Mouse (Mus musculus): ENCODE results near the gene Kat2a. TPM values are rescaled to one million over a fixed set of nuclear protein-coding genes. Genes with fewer than 3 reads are reported as not detected.

The Kat2a gene
- polyA plus RNA-seq, 1 experiment from 2014 or later = 50.6 TPM

DNA sequence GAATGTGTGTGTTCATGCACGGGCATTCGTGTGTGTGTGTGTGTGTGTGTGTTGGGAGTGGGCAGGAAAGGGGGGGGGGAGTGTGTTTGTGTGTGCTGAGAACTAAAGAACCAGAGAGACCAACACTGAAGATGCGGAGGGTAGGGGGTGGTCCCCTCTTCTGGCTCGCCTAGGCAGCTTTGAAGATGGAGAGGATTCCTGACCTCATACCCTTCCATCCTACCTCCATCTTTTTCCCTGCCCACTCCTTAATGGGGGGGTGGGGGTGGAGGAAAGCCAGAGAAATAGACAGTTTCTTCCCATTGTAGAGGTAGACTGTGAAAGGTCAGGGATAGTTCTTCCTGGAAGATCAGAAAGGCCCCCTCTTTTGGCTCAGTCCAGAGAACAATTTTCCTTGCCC lies 909 bp upstream of the Kat2a start:
- H3K9ac ChIP-seq (ENCODE audit: low read depth, low read length) = peak overlapping the region; percentile 59; the same call in 1 of the 2 replicates
- H3K4me1 ChIP-seq (ENCODE audit: control insufficient read depth, insufficient read depth, low read length) = peaks cover 26% of the 10 kb centered on the region
- no peaks in the 10 kb centered on the region for H3K9me3 ChIP-seq (ENCODE audit: control insufficient read depth, low read length)
- no peak for DNase-seq (ENCODE audit: low spot score)
- H3K36me3 ChIP-seq (ENCODE audit: control insufficient read depth, insufficient read depth, low read length) = peaks cover 54% of the 10 kb centered on the region
- 0 out of 2 replicates have a peak overlapping the region, but pooled peaks have one; percentile 22 for H3K27ac ChIP-seq (replicated peaks; ENCODE audit: low read depth, low read length)
- H3K4me3 ChIP-seq (ENCODE audit: low read depth, low read length) = peak overlapping the region; percentile 23; the same call in 1 of the 2 replicates
- WGBS = 56% methylated on average over 4 of the region's 4 CpGs
- H3K27me3 ChIP-seq (replicated peaks; ENCODE audit: control insufficient read depth, insufficient read depth, low read length) = no peaks in the 10 kb centered on the region
- peak overlapping the region; percentile 73 for H3K4me2 ChIP-seq (ENCODE audit: low read depth, low read length)
- no peak for ATAC-seq (ENCODE audit: low read depth)

DNA sequence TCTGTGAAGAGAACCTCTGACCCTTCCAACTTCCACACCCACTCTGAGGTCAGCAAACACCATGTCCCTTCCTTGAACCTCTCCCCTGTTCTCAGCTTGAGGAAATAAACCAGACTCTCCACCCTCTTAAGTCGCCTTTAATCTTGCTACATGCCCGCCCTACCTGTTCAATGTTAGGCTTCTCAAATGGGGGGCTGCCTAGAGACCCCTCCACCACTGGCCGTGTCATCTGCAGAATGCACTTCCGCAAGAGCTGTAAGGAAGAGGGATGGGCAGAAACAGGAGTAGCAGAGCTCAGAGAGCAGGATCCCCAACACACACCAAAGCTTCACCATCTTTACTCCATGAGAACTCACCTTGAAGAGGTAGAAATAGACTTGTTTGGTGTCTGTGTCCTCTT lies 1.3 kb downstream of the Kat2a start:
- Histone ChIP-seq H3K27me3 (replicated peaks; ENCODE audit: control insufficient read depth, insufficient read depth, low read length) (no peaks in the 10 kb centered on the region), H3K4me2 (ENCODE audit: low read depth, low read length) (peak overlapping the region; percentile 73; the same call in 1 of the 2 replicates), H3K4me3 (ENCODE audit: low read depth, low read length) (no peak overlapping the region), H3K36me3 (ENCODE audit: control insufficient read depth, insufficient read depth, low read length) (peaks cover 55% of the 10 kb centered on the region), H3K4me1 (ENCODE audit: control insufficient read depth, insufficient read depth, low read length) (peaks cover 26% of the 10 kb centered on the region), H3K9ac (ENCODE audit: low read depth, low read length) (no peak overlapping the region), H3K9me3 (ENCODE audit: control insufficient read depth, low read length) (no peaks in the 10 kb centered on the region), H3K27ac (replicated peaks; ENCODE audit: low read depth, low read length) (no peak overlapping the region)
- WGBS = 88% methylated on average over 4 of the region's 4 CpGs
- ATAC-seq (ENCODE audit: low read depth) (no peak), DNase-seq (ENCODE audit: low spot score) (no peak)

DNA sequence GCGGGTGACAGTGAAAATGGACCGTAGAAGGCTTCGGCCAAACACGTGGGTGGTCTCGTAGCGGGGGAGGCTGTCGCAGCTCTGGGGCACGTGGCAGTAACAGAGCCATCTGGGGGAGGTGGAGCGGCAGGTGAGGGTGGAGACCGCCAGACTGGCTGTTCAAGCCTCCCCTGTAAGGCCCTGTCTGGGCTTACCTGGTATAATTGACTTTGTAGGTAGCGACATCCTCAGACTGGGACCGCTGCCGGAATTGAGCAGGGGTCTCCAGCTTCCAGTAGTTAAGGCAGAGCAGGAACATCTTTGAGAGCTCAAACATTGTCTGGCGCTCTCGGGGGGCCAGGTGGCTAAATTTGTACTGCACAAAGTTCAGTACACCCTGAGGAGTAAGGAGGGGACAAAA lies 1.7 kb downstream of the Kat2a start:
- Histone ChIP-seq H3K4me1 (ENCODE audit: control insufficient read depth, insufficient read depth, low read length) (peaks cover 26% of the 10 kb centered on the region), H3K27me3 (replicated peaks; ENCODE audit: control insufficient read depth, insufficient read depth, low read length) (no peaks in the 10 kb centered on the region), H3K4me2 (ENCODE audit: low read depth, low read length) (no peak overlapping the region), H3K9ac (ENCODE audit: low read depth, low read length) (no peak overlapping the region), H3K36me3 (ENCODE audit: control insufficient read depth, insufficient read depth, low read length) (peaks cover 55% of the 10 kb centered on the region), H3K9me3 (ENCODE audit: control insufficient read depth, low read length) (no peaks in the 10 kb centered on the region), H3K4me3 (ENCODE audit: low read depth, low read length) (no peak overlapping the region), H3K27ac (replicated peaks; ENCODE audit: low read depth, low read length) (no peak overlapping the region)
- DNase-seq (ENCODE audit: low spot score) (no peak), ATAC-seq (ENCODE audit: low read depth) (no peak)
- WGBS = 90% methylated on average over 15 of the region's 15 CpGs

DNA sequence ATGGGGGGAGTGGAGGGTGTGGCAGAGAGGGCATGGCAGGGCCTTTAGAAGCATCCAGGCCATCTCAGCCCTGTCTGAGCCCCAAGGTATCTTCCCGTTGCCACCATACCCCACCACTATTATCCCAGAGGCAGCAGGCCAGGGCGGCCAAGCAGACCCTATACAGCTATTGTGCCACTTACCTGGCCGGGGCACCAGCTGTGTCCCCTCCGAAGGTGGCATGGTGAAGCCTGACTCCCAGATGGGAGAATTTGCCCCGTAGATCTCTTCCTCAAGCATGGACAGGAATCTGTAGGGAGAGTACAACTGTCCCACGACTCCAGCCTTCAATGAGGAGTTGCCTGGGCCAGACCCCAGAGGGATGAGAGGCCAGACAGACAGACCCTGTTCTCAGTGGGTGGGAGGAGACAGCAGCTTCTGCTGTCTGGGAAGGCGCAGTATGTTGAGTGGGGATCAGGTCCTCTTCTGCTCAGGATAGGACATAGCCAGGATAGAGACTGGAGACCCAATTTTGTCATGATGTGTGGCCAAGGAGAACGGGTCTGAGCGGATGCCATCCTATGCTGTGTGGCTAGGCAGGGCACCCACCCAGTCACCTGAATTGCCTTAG lies 3.0 kb downstream of the Kat2a start:
- DNase-seq (ENCODE audit: low spot score) (no peak), ATAC-seq (ENCODE audit: low read depth) (no peak)
- Histone ChIP-seq H3K27me3 (replicated peaks; ENCODE audit: control insufficient read depth, insufficient read depth, low read length) (no peaks in the 10 kb centered on the region), H3K9ac (ENCODE audit: low read depth, low read length) (no peak overlapping the region), H3K4me1 (ENCODE audit: control insufficient read depth, insufficient read depth, low read length) (peaks cover 25% of the 10 kb centered on the region), H3K27ac (replicated peaks; ENCODE audit: low read depth, low read length) (no peak overlapping the region), H3K4me3 (ENCODE audit: low read depth, low read length) (no peak overlapping the region), H3K4me2 (ENCODE audit: low read depth, low read length) (no peak overlapping the region), H3K36me3 (ENCODE audit: control insufficient read depth, insufficient read depth, low read length) (peaks cover 63% of the 10 kb centered on the region), H3K9me3 (ENCODE audit: control insufficient read depth, low read length) (no peaks in the 10 kb centered on the region)
- WGBS = 87% methylated on average over 9 of the region's 9 CpGs

DNA sequence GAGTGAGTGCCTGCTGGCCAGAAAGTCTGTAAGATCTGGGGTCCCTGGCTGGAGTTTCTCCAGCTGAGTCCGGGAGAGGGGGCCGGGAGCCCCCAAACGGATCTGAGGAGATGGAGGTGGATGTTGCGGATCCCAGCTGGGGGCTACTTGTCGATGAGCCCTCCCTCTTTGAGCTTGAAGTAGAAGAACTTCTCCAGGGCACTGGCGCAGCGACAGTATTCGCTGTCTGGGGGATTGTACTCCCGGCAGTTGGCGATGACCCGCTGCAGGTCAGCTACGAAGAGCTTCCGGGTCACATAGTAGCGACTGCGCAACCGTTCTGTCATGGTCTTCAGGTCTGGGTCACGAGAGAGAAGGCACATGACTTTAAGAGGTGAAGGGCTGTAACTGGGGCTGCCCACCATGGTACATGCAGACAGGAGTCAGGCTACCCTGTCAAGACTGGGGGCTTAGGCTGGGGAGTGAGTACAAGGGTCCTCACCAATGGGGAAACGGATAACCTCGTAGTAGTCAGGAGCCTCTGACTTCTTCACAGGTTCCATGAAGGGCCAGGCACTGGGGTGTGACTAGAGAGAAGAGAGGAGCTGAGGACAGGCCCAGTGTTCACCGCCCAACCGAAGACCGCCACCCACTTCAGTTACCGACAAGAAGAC lies 7.0 kb downstream of the Kat2a start:
- no peak overlapping the region for H3K9ac ChIP-seq (ENCODE audit: low read depth, low read length)
- DNase-seq (ENCODE audit: low spot score) (no peak), ATAC-seq (ENCODE audit: low read depth) (no peak)
- H3K27me3 ChIP-seq (replicated peaks; ENCODE audit: control insufficient read depth, insufficient read depth, low read length) = no peaks in the 10 kb centered on the region
- H3K27ac ChIP-seq (replicated peaks; ENCODE audit: low read depth, low read length) = no peak overlapping the region
- H3K4me3 ChIP-seq (ENCODE audit: low read depth, low read length) = no peak overlapping the region
- no peak overlapping the region for H3K4me2 ChIP-seq (ENCODE audit: low read depth, low read length)
- H3K4me1 ChIP-seq (ENCODE audit: control insufficient read depth, insufficient read depth, low read length) = 0 out of 2 replicates have a peak, but pooled peaks cover 3% of the 10 kb centered on the region
- no peaks in the 10 kb centered on the region for H3K9me3 ChIP-seq (ENCODE audit: control insufficient read depth, low read length)
- H3K36me3 ChIP-seq (ENCODE audit: control insufficient read depth, insufficient read depth, low read length) = peaks cover 59% of the 10 kb centered on the region
- WGBS = 87% methylated on average over 23 of the region's 23 CpGs

DNA sequence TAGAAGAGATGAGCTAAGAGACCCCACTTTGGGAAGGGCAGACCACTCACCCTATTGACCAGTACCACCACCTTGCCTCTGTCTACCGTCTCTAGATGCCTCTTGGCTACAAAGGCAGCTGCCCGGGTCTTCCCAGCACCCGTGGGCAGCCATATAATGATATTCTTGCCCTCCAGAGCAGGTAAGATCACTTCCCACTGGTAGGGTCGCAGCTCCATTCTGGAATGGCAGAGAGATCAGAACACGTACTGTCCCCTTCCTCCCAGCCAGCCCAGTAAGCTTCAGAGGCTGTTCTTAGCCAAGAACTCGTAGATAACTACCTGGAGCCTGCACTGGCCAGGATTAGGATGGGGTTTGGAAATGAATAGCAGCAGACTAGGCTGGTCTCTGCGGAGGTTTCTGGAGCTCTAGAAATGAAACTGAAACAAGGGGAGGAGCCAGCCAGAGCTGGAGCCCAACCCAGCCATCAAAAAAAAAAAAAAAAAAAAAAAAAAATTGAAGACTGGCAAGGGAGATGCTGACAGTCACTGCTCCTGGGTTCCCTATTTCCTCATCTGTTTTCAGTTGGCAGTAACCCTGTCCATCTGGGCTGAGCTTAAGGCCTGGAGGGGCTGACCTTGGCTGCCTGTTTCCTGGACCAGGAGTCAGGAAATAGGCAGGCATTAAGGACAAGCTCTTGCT lies 8.3 kb downstream of the Kat2a start, which contains the start of gene Dhx58:
TSS of gene Dhx58 (minus strand) at position 421 of the 681 bp plus-strand sequence.
- Histone ChIP-seq H3K36me3 (ENCODE audit: control insufficient read depth, insufficient read depth, low read length) (peaks cover 48% of the 10 kb centered on the region), H3K9ac (ENCODE audit: low read depth, low read length) (0 out of 2 replicates have a peak within 1 kb of the TSS, but pooled peaks have one; percentile 14), H3K4me1 (ENCODE audit: control insufficient read depth, insufficient read depth, low read length) (0 out of 2 replicates have a peak, but pooled peaks cover 3% of the 10 kb centered on the region), H3K4me3 (ENCODE audit: low read depth, low read length) (no peak within 1 kb of the TSS), H3K27ac (replicated peaks; ENCODE audit: low read depth, low read length) (no peak within 1 kb of the TSS), H3K27me3 (replicated peaks; ENCODE audit: control insufficient read depth, insufficient read depth, low read length) (no peaks in the 10 kb centered on the region), H3K4me2 (ENCODE audit: low read depth, low read length) (no peak within 1 kb of the TSS), H3K9me3 (ENCODE audit: control insufficient read depth, low read length) (no peaks in the 10 kb centered on the region)
- no peak for DNase-seq (ENCODE audit: low spot score)
- WGBS = 60% methylated on average over 7 of the region's 7 CpGs
- no peak for ATAC-seq (ENCODE audit: low read depth)

DNA sequence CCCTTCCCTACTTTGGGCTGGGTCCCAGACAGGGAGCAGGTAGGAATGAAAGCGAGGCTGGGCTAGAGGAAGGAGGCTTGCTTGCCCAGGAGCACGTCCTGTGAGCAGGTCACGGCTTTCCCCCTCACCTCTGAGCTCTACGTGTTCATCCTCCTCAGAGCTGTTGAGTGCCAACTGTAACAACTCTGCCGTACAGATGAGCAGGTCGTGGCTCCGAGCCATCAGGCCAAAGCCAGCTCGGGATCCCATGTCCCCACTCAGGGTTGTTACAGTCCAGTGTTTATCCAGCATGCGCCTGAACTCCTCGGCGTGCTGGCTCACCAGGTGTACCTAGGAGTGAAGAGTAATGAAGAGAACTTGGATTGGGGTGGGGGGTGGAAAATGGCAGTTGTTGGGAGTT lies 8.9 kb downstream of the Kat2a start:
- Histone ChIP-seq H3K4me1 (ENCODE audit: control insufficient read depth, insufficient read depth, low read length) (0 out of 2 replicates have a peak, but pooled peaks cover 3% of the 10 kb centered on the region), H3K9ac (ENCODE audit: low read depth, low read length) (no peak overlapping the region), H3K27me3 (replicated peaks; ENCODE audit: control insufficient read depth, insufficient read depth, low read length) (no peaks in the 10 kb centered on the region), H3K36me3 (ENCODE audit: control insufficient read depth, insufficient read depth, low read length) (peaks cover 42% of the 10 kb centered on the region; the same call in 1 of the 2 replicates), H3K9me3 (ENCODE audit: control insufficient read depth, low read length) (no peaks in the 10 kb centered on the region), H3K4me2 (ENCODE audit: low read depth, low read length) (no peak overlapping the region), H3K27ac (replicated peaks; ENCODE audit: low read depth, low read length) (no peak overlapping the region), H3K4me3 (ENCODE audit: low read depth, low read length) (no peak overlapping the region)
- DNase-seq (ENCODE audit: low spot score) (no peak), ATAC-seq (ENCODE audit: low read depth) (no peak)
- 66% methylated on average over 11 of the region's 11 CpGs for WGBS

DNA sequence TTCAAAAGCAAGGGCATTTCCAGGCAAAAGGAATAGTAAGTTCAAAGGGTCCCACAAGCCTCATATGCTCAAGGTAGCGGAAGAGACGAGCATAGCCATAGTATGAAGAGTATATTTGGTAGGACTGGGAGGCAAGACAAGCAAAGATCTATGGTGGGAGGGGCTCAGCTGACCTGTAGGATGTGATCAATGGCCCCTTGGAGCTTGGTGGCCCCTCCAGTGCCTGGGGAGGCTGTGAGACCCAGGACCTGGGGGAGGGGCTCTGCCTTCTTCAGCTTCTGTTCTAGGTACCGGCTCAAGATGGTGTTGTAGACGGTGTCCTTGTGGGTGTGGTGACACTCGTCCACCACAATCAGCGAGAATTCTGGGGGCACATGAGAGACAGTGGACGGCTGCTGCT lies 9.4 kb downstream of the Kat2a start:
- Histone ChIP-seq H3K9me3 (ENCODE audit: control insufficient read depth, low read length) (no peaks in the 10 kb centered on the region), H3K4me3 (ENCODE audit: low read depth, low read length) (no peak overlapping the region), H3K9ac (ENCODE audit: low read depth, low read length) (no peak overlapping the region; the same call in 1 of the 2 replicates), H3K27me3 (replicated peaks; ENCODE audit: control insufficient read depth, insufficient read depth, low read length) (no peaks in the 10 kb centered on the region), H3K27ac (replicated peaks; ENCODE audit: low read depth, low read length) (no peak overlapping the region), H3K36me3 (ENCODE audit: control insufficient read depth, insufficient read depth, low read length) (peaks cover 37% of the 10 kb centered on the region; the same call in 1 of the 2 replicates), H3K4me1 (ENCODE audit: control insufficient read depth, insufficient read depth, low read length) (0 out of 2 replicates have a peak, but pooled peaks cover 3% of the 10 kb centered on the region), H3K4me2 (ENCODE audit: low read depth, low read length) (peak overlapping the region; percentile 35)
- DNase-seq (ENCODE audit: low spot score) (no peak), ATAC-seq (ENCODE audit: low read depth) (no peak)
- 49% methylated on average over 7 of the region's 7 CpGs for WGBS

All from embryonic facial prominence, embryonic 14.5 days (tissue).